Mouse (Mus musculus) erythroblast, embryonic 14.5 days (primary cell): ENCODE results near the gene Ndufv1.

Source experiments
- GATA1 ChIP-seq: IDR thresholded peaks from 2 replicates; pipeline ENCODE4 v1.6.1; 2012; ENCODE audit warnings: low read length, inconsistent platforms, mixed read lengths
- TAL1 ChIP-seq: IDR thresholded peaks from 3 replicates; pipeline ENCODE4 v1.6.1; 2012; ENCODE audit warnings: low read length, inconsistent platforms, mixed read lengths

- TF ChIP-seq TAL1 (no peak), GATA1 (no peak)
Observed at GRCm38 (mm10) chr19:3988066-3988465, 24.5 kb downstream of the Ndufv1 start.
